In genomic region chr19:4046866-4047254, GRCm38 (mm10) we compare ENCODE assay signal across 15 mouse cellular contexts. TPM values are rescaled to one million over a fixed set of nuclear protein-coding genes. Genes with fewer than 3 reads are reported as not detected.
DNase-seq lines count a peak whose midpoint lies in the region; ATAC-seq and TF ChIP-seq lines count a peak whose summit lies in the region.
"Had no signal": no experiment of that assay in that cellular context is flagged by ENCODE, and none has a peak within 500 bp of the region (broad histone marks: within the 10 kb centered on the region; RNA-seq: fewer than 3 reads in every experiment).

No protein-coding gene starts in this region.

- DNase-seq in ES-CJ7 (ENCODE audit: low read depth, low spot score): peak; percentile 91
- no peak for DNase-seq in adrenal gland, adult 2 months
- DNase-seq in left cerebral cortex, adult 2 months (ENCODE audit: extremely low spot score in 1 of 2, low spot score in 2 of 2): no peak
- no peak for DNase-seq in heart, adult 8-10 months (ENCODE audit: low spot score)
- DNase-seq: thymus, postnatal 36 days had no signal

- 0 out of 2 replicates have a peak, but pooled peaks cover 4% of the 10 kb centered on the region for H3K9me3 ChIP-seq in heart, embryonic 13.5 days
- H3K9me3 ChIP-seq in heart, embryonic 12.5 days (replicated peaks): no peaks in the 10 kb centered on the region
- no peaks in the 10 kb centered on the region for H3K9me3 ChIP-seq in liver, embryonic 16.5 days (replicated peaks; ENCODE audit: control insufficient read depth, low read length)
- H3K9me3 ChIP-seq: heart, embryonic 10.5 days; hindbrain, embryonic 15.5 days had no signal

- H3K9ac ChIP-seq in heart, embryonic 13.5 days: 0 out of 2 replicates have a peak overlapping the region, but pooled peaks have one; percentile 10
- no peak overlapping the region for H3K9ac ChIP-seq in heart, embryonic 12.5 days
- H3K9ac ChIP-seq in liver, embryonic 16.5 days (ENCODE audit: low read depth, low read length): peak overlapping the region; percentile 42
- H3K9ac ChIP-seq: hindbrain, embryonic 15.5 days had no signal

- ATAC-seq in heart, embryonic 13.5 days (ENCODE audit: extremely low read depth, insufficient number of reproducible peaks, low FRiP score, low TSS enrichment): no peak
- no peak for ATAC-seq in heart, embryonic 12.5 days (ENCODE audit: insufficient number of reproducible peaks, low FRiP score)
- ATAC-seq in erythroid progenitor cell, adult 5-6 weeks (replicated peaks; ENCODE audit: low FRiP score, poor library complexity, severe bottlenecking): peak; percentile 84
- ATAC-seq in liver, embryonic 16.5 days (ENCODE audit: low read depth): peak; percentile 79

- intact Hi-C loops in left cerebral cortex, adult 2 months (cut with DNase I): no loop called here

- H3K4me1 ChIP-seq in heart, embryonic 13.5 days: peaks cover 10% of the 10 kb centered on the region
- 0 out of 2 replicates have a peak, but pooled peaks cover 11% of the 10 kb centered on the region for H3K4me1 ChIP-seq in heart, embryonic 12.5 days (replicated peaks)
- peaks cover 35% of the 10 kb centered on the region for H3K4me1 ChIP-seq in liver, embryonic 16.5 days (ENCODE audit: control insufficient read depth, low read depth, low read length)
- H3K4me1 ChIP-seq: hindbrain, embryonic 15.5 days had no signal

- no peak overlapping the region for H3K4me3 ChIP-seq in heart, embryonic 13.5 days
- H3K4me3 ChIP-seq in heart, embryonic 12.5 days: no peak overlapping the region
- peak overlapping the region; percentile 38 for H3K4me3 ChIP-seq in liver, embryonic 16.5 days (ENCODE audit: low read depth, low read length)
- H3K4me3 ChIP-seq in left cerebral cortex, adult 2 months: no peak overlapping the region
- H3K4me3 ChIP-seq: heart, embryonic 10.5 days; hindbrain, embryonic 15.5 days had no signal

- H3K4me2 ChIP-seq in heart, embryonic 13.5 days: no peak overlapping the region; the same call in 1 of the 2 replicates
- H3K4me2 ChIP-seq in heart, embryonic 12.5 days: no peak overlapping the region
- peak overlapping the region; percentile 66 for H3K4me2 ChIP-seq in liver, embryonic 16.5 days (ENCODE audit: low read depth, low read length)

- 76% methylated on average over 8 of the region's 8 CpGs for WGBS in heart, embryonic 13.5 days
- WGBS in heart, embryonic 12.5 days: 80% methylated on average over 8 of the region's 8 CpGs
- whole genome bisulfite sequencing in liver, embryonic 16.5 days (ENCODE audit: insufficient replicate concordance): 27% methylated on average over 8 of the region's 8 CpGs

- no peaks in the 10 kb centered on the region for H3K27me3 ChIP-seq in heart, embryonic 13.5 days (replicated peaks)
- H3K27me3 ChIP-seq in heart, embryonic 12.5 days (replicated peaks): no peaks in the 10 kb centered on the region
- H3K27me3 ChIP-seq in liver, embryonic 16.5 days (ENCODE audit: control insufficient read depth, insufficient read depth, low read depth, low read length): no peaks in the 10 kb centered on the region
- H3K27me3 ChIP-seq: hindbrain, embryonic 15.5 days had no signal

- no peak for TF ChIP-seq CTCF in left cerebral cortex, adult 2 months (IDR thresholded peaks at IDR 0.05)

- no peaks in the 10 kb centered on the region for H3K36me3 ChIP-seq in heart, embryonic 13.5 days
- no peaks in the 10 kb centered on the region for H3K36me3 ChIP-seq in heart, embryonic 12.5 days
- no peaks in the 10 kb centered on the region for H3K36me3 ChIP-seq in liver, embryonic 16.5 days (ENCODE audit: control insufficient read depth, insufficient read depth)
- H3K36me3 ChIP-seq: heart, embryonic 10.5 days; hindbrain, embryonic 15.5 days had no signal

- H3K27ac ChIP-seq in heart, embryonic 13.5 days (replicated peaks): peak overlapping the region; percentile 13; the same call in 1 of the 2 replicates
- no peak overlapping the region for H3K27ac ChIP-seq in heart, embryonic 12.5 days (ENCODE audit: poor library complexity, severe bottlenecking)
- H3K27ac ChIP-seq in liver, embryonic 16.5 days (ENCODE audit: low read length): peak overlapping the region; percentile 98
- H3K27ac ChIP-seq in left cerebral cortex, adult 2 months: no peak overlapping the region
- H3K27ac ChIP-seq: heart, embryonic 10.5 days had no signal

RNA-seq across cellular contexts. Expression of gene Gstp2, which starts 1.0 kb away (rescaled TPM):
- 5.1 and 5.9 TPM in 2 replicates for polyA plus RNA-seq in heart, embryonic 13.5 days (2015; fragmentation: Nextera tagmentation; extraction: Ambion mirVana)
- polyA plus RNA-seq in heart, embryonic 12.5 days (2016; fragmentation: Nextera tagmentation; extraction: Ambion mirVana): 3.6 and 7.1 TPM in 2 replicates
- total RNA-seq in erythroid progenitor cell, adult 5-6 weeks (2015; ENCODE audit: low replicate concordance): 3.2 TPM in 1 of 2 replicates, not detected in the other
- total RNA-seq in erythroid progenitor cell, adult 5-6 weeks (2017; ENCODE audit: low replicate concordance): 3.2 TPM in 1 of 2 replicates, not detected in the other
- polyA plus RNA-seq in liver, embryonic 16.5 days (2015; fragmentation: Nextera tagmentation; extraction: Ambion mirVana): 6.1 and 17.4 TPM in 2 replicates
- total RNA-seq in adrenal gland, adult 2 months (2021): 10 to 100 TPM; 57.2 to 61.4 TPM
- 7.9 and 13.8 TPM in 2 replicates for polyA plus RNA-seq in adrenal gland, adult 2 months (2012; rRNA removed)
- 10 to 100 TPM; 39.5 to 52.8 TPM for total RNA-seq in left cerebral cortex, adult 2 months (2021)
- total RNA-seq in heart, adult 8-10 months (2022): 100 to 1,000 TPM; 131 to 147 (median 142) TPM
- polyA plus RNA-seq: neural tube, embryonic 14.5 days had no signal

RNA-seq across cellular contexts. Expression of gene Gstp1, which starts 9.1 kb away (rescaled TPM):
- polyA plus RNA-seq in heart, embryonic 13.5 days (2015; fragmentation: Nextera tagmentation; extraction: Ambion mirVana): 380 and 421 TPM in 2 replicates
- 346 and 369 TPM in 2 replicates for polyA plus RNA-seq in heart, embryonic 12.5 days (2016; fragmentation: Nextera tagmentation; extraction: Ambion mirVana)
- 115 and 185 TPM in 2 replicates for total RNA-seq in erythroid progenitor cell, adult 5-6 weeks (2015; ENCODE audit: low replicate concordance)
- total RNA-seq in erythroid progenitor cell, adult 5-6 weeks (2017; ENCODE audit: low replicate concordance): 22.8 and 23.9 TPM in 2 replicates
- 796 and 823 TPM in 2 replicates for polyA plus RNA-seq in liver, embryonic 16.5 days (2015; fragmentation: Nextera tagmentation; extraction: Ambion mirVana)
- total RNA-seq in adrenal gland, adult 2 months (2021): 100 to 1,000 TPM; 401 to 452 TPM
- polyA plus RNA-seq in adrenal gland, adult 2 months (2012; rRNA removed): 752 and 925 TPM in 2 replicates
- total RNA-seq in left cerebral cortex, adult 2 months (2021): 100 to 1,000 TPM; 299 to 324 TPM
- 100 to 1,000 TPM; 355 to 468 (median 390) TPM for total RNA-seq in heart, adult 8-10 months (2022)

RNA-seq across cellular contexts. Expression of gene Gstp3, which starts 12.5 kb away (rescaled TPM):
- 0.29 and 0.61 TPM in 2 replicates for polyA plus RNA-seq in heart, embryonic 13.5 days (2015; fragmentation: Nextera tagmentation; extraction: Ambion mirVana)
- polyA plus RNA-seq in heart, embryonic 12.5 days (2016; fragmentation: Nextera tagmentation; extraction: Ambion mirVana): 0.69 TPM in 1 of 2 replicates, not detected in the other
- 8.8 and 15.9 TPM in 2 replicates for total RNA-seq in erythroid progenitor cell, adult 5-6 weeks (2015; ENCODE audit: low replicate concordance)
- total RNA-seq in erythroid progenitor cell, adult 5-6 weeks (2017; ENCODE audit: low replicate concordance): 16.8 and 19.8 TPM in 2 replicates
- 95.4 and 105 TPM in 2 replicates for polyA plus RNA-seq in liver, embryonic 16.5 days (2015; fragmentation: Nextera tagmentation; extraction: Ambion mirVana)
- total RNA-seq in adrenal gland, adult 2 months (2021): 1 to 10 TPM in 1 of 2 experiments, under 1 TPM in 1; 0.62 to 2.3 TPM
- polyA plus RNA-seq in adrenal gland, adult 2 months (2012; rRNA removed): 0.79 and 0.83 TPM in 2 replicates
- total RNA-seq in left cerebral cortex, adult 2 months (2021): not detected
- total RNA-seq in heart, adult 8-10 months (2022): not detected
- total RNA-seq: layer of hippocampus, adult 18-20 months had no signal
- polyA plus RNA-seq: heart, embryonic 10.5 days; hindbrain, embryonic 15.5 days; neural tube, embryonic 14.5 days had no signal

RNA-seq across cellular contexts. Expression of gene Ndufv1, which starts 34.3 kb away (rescaled TPM):
- 407 and 462 TPM in 2 replicates for polyA plus RNA-seq in heart, embryonic 13.5 days (2015; fragmentation: Nextera tagmentation; extraction: Ambion mirVana)
- polyA plus RNA-seq in heart, embryonic 12.5 days (2016; fragmentation: Nextera tagmentation; extraction: Ambion mirVana): 402 and 417 TPM in 2 replicates
- 77.1 and 96.6 TPM in 2 replicates for total RNA-seq in erythroid progenitor cell, adult 5-6 weeks (2015; ENCODE audit: low replicate concordance)
- total RNA-seq in erythroid progenitor cell, adult 5-6 weeks (2017; ENCODE audit: low replicate concordance): 161 and 207 TPM in 2 replicates
- 144 and 145 TPM in 2 replicates for polyA plus RNA-seq in liver, embryonic 16.5 days (2015; fragmentation: Nextera tagmentation; extraction: Ambion mirVana)
- total RNA-seq in adrenal gland, adult 2 months (2021): 100 to 1,000 TPM; 260 to 445 TPM
- polyA plus RNA-seq in adrenal gland, adult 2 months (2012; rRNA removed): 145 and 150 TPM in 2 replicates
- total RNA-seq in left cerebral cortex, adult 2 months (2021): 100 to 1,000 TPM; 242 to 257 TPM
- total RNA-seq in heart, adult 8-10 months (2022): 1,000 to 10,000 TPM; 1,087 to 1,207 (median 1,176) TPM

RNA-seq across cellular contexts. Expression of gene Cabp2, which starts 34.5 kb away (rescaled TPM):
- not detected in 2 replicates for polyA plus RNA-seq in heart, embryonic 13.5 days (2015; fragmentation: Nextera tagmentation; extraction: Ambion mirVana)
- not detected in 2 replicates for polyA plus RNA-seq in heart, embryonic 12.5 days (2016; fragmentation: Nextera tagmentation; extraction: Ambion mirVana)
- total RNA-seq in erythroid progenitor cell, adult 5-6 weeks (2015; ENCODE audit: low replicate concordance): not detected in 2 replicates
- total RNA-seq in erythroid progenitor cell, adult 5-6 weeks (2017; ENCODE audit: low replicate concordance): not detected in 2 replicates
- 0.25 and 0.32 TPM in 2 replicates for polyA plus RNA-seq in liver, embryonic 16.5 days (2015; fragmentation: Nextera tagmentation; extraction: Ambion mirVana)
- total RNA-seq in adrenal gland, adult 2 months (2021): not detected
- not detected in 2 replicates for polyA plus RNA-seq in adrenal gland, adult 2 months (2012; rRNA removed)
- not detected for total RNA-seq in left cerebral cortex, adult 2 months (2021)
- not detected for total RNA-seq in heart, adult 8-10 months (2022)
- total RNA-seq: layer of hippocampus, adult 18-20 months had no signal
- polyA plus RNA-seq: C2C12; heart, embryonic 10.5 days; hindbrain, embryonic 15.5 days; limb, embryonic 11.5 days; neural tube, embryonic 14.5 days had no signal

Comparison
In these comparisons a context has a peak if more than half of its experiments do, and no peak if none do; other contexts are left out.
1. H3K27ac ChIP-seq: peak in heart, embryonic 13.5 days (single experiment) and liver, embryonic 16.5 days (single experiment); none in heart, embryonic 12.5 days (single experiment) and left cerebral cortex, adult 2 months (single experiment).
2. ATAC-seq: peak in erythroid progenitor cell, adult 5-6 weeks (single experiment) and liver, embryonic 16.5 days (single experiment); none in heart, embryonic 13.5 days (single experiment) and heart, embryonic 12.5 days (single experiment).
3. RNA of gene Gstp2, which starts 1.0 kb away (total RNA-seq): 131 to 147 TPM in heart, adult 8-10 months, 57.2 to 61.4 TPM in adrenal gland, adult 2 months and 39.5 to 52.8 TPM in left cerebral cortex, adult 2 months; 3.2 TPM in erythroid progenitor cell, adult 5-6 weeks; every median in the first group is over 4 times any median in the second.